Mouse (Mus musculus): ENCODE results near the gene Loxl4. TPM values are rescaled to one million over a fixed set of nuclear protein-coding genes. Genes with fewer than 3 reads are reported as not detected.

The Loxl4 gene
- polyA plus RNA-seq, 1 experiment, result 0.89 TPM

- WGBS, result 92% methylated on average over 8 of the region's 8 CpGs
- Histone ChIP-seq H3K4me1 (replicated peaks; ENCODE audit: control insufficient read depth, insufficient read depth, low read length) (no peaks in the 10 kb centered on the region; the same call in 1 of the 2 replicates), H3K4me3 (ENCODE audit: control insufficient read depth, insufficient read depth, low read length) (no peak overlapping the region), H3K27me3 (ENCODE audit: control insufficient read depth, insufficient read depth, low read length) (no peaks in the 10 kb centered on the region), H3K27ac (ENCODE audit: control insufficient read depth, insufficient read depth, low read length) (no peak overlapping the region), H3K36me3 (ENCODE audit: control insufficient read depth, insufficient read depth, low read length) (no peaks in the 10 kb centered on the region)
- TF ChIP-seq POLR2A (IDR thresholded peaks at IDR 0.05; ENCODE audit: control insufficient read depth, extremely low read depth, insufficient read depth, low read length, poor library complexity), result no peak
- TF ChIP-seq CTCF (IDR thresholded peaks at IDR 0.05; ENCODE audit: borderline replicate concordance, control insufficient read depth, extremely low read depth, insufficient read depth, low read length, poor library complexity), result no peak
- no peak for DNase-seq
These were observed 10.6 kb downstream of the Loxl4 start for GRCm38 (mm10) chr19:42602041-42602440.

- no peaks in the 10 kb centered on the region; the same call in 1 of the 2 replicates for H3K4me1 ChIP-seq (replicated peaks; ENCODE audit: control insufficient read depth, insufficient read depth, low read length)
- H3K36me3 ChIP-seq (ENCODE audit: control insufficient read depth, insufficient read depth, low read length), result no peaks in the 10 kb centered on the region
- 94% methylated on average over 2 of the region's 2 CpGs for WGBS
- no peak overlapping the region for H3K27ac ChIP-seq (ENCODE audit: control insufficient read depth, insufficient read depth, low read length)
- DNase-seq, result no peak
- H3K27me3 ChIP-seq (ENCODE audit: control insufficient read depth, insufficient read depth, low read length), result no peaks in the 10 kb centered on the region
- TF ChIP-seq POLR2A (IDR thresholded peaks at IDR 0.05; ENCODE audit: control insufficient read depth, extremely low read depth, insufficient read depth, low read length, poor library complexity), result no peak
- TF ChIP-seq CTCF (IDR thresholded peaks at IDR 0.05; ENCODE audit: borderline replicate concordance, control insufficient read depth, extremely low read depth, insufficient read depth, low read length, poor library complexity), result no peak
- no peak overlapping the region for H3K4me3 ChIP-seq (ENCODE audit: control insufficient read depth, insufficient read depth, low read length)
These were observed 11.2 kb downstream of the Loxl4 start for GRCm38 (mm10) chr19:42601445-42601844.

- DNase-seq, result no peak
- no peak for TF ChIP-seq CTCF (IDR thresholded peaks at IDR 0.05; ENCODE audit: borderline replicate concordance, control insufficient read depth, extremely low read depth, insufficient read depth, low read length, poor library complexity)
- TF ChIP-seq POLR2A (IDR thresholded peaks at IDR 0.05; ENCODE audit: control insufficient read depth, extremely low read depth, insufficient read depth, low read length, poor library complexity), result no peak
- no peaks in the 10 kb centered on the region; the same call in 1 of the 2 replicates for H3K4me1 ChIP-seq (replicated peaks; ENCODE audit: control insufficient read depth, insufficient read depth, low read length)
- H3K27ac ChIP-seq (ENCODE audit: control insufficient read depth, insufficient read depth, low read length), result no peak overlapping the region
- 86% methylated on average over 3 of the region's 3 CpGs for WGBS
- H3K27me3 ChIP-seq (ENCODE audit: control insufficient read depth, insufficient read depth, low read length), result no peaks in the 10 kb centered on the region
- no peak overlapping the region for H3K4me3 ChIP-seq (ENCODE audit: control insufficient read depth, insufficient read depth, low read length)
- no peaks in the 10 kb centered on the region for H3K36me3 ChIP-seq (ENCODE audit: control insufficient read depth, insufficient read depth, low read length)
These were observed 12.0 kb downstream of the Loxl4 start for GRCm38 (mm10) chr19:42600591-42600990.

GRCm38 (mm10) chr19:42599891-42600290 is 12.7 kb downstream of the Loxl4 start:
- no peak for DNase-seq
- Histone ChIP-seq H3K27ac (ENCODE audit: control insufficient read depth, insufficient read depth, low read length) (no peak overlapping the region), H3K4me1 (replicated peaks; ENCODE audit: control insufficient read depth, insufficient read depth, low read length) (no peaks in the 10 kb centered on the region; the same call in 1 of the 2 replicates), H3K27me3 (ENCODE audit: control insufficient read depth, insufficient read depth, low read length) (no peaks in the 10 kb centered on the region), H3K4me3 (ENCODE audit: control insufficient read depth, insufficient read depth, low read length) (no peak overlapping the region), H3K36me3 (ENCODE audit: control insufficient read depth, insufficient read depth, low read length) (no peaks in the 10 kb centered on the region)
- TF ChIP-seq CTCF (IDR thresholded peaks at IDR 0.05; ENCODE audit: borderline replicate concordance, control insufficient read depth, extremely low read depth, insufficient read depth, low read length, poor library complexity) (no peak), POLR2A (IDR thresholded peaks at IDR 0.05; ENCODE audit: control insufficient read depth, extremely low read depth, insufficient read depth, low read length, poor library complexity) (no peak)
- 90% methylated on average over 17 of the region's 17 CpGs for WGBS

GRCm38 (mm10) chr19:42597896-42598295 is 14.7 kb downstream of the Loxl4 start:
- WGBS, result 98% methylated on average over 6 of the region's 6 CpGs

GRCm38 (mm10) chr19:42597286-42597685 is 15.3 kb downstream of the Loxl4 start:
- DNase-seq, result no peak
- Histone ChIP-seq H3K27ac (ENCODE audit: control insufficient read depth, insufficient read depth, low read length) (no peak overlapping the region), H3K27me3 (ENCODE audit: control insufficient read depth, insufficient read depth, low read length) (no peaks in the 10 kb centered on the region), H3K36me3 (ENCODE audit: control insufficient read depth, insufficient read depth, low read length) (peaks cover 2% of the 10 kb centered on the region; the same call in 1 of the 2 replicates), H3K4me3 (ENCODE audit: control insufficient read depth, insufficient read depth, low read length) (no peak overlapping the region), H3K4me1 (replicated peaks; ENCODE audit: control insufficient read depth, insufficient read depth, low read length) (no peaks in the 10 kb centered on the region)
- WGBS, result 94% methylated on average over 12 of the region's 12 CpGs
- TF ChIP-seq CTCF (IDR thresholded peaks at IDR 0.05; ENCODE audit: borderline replicate concordance, control insufficient read depth, extremely low read depth, insufficient read depth, low read length, poor library complexity) (no peak), POLR2A (IDR thresholded peaks at IDR 0.05; ENCODE audit: control insufficient read depth, extremely low read depth, insufficient read depth, low read length, poor library complexity) (no peak)

More at GRCm38 (mm10) chr19:42597896-42598295, 14.7 kb downstream of the Loxl4 start:
- H3K27me3 ChIP-seq (ENCODE audit: control insufficient read depth, insufficient read depth, low read length), result no peaks in the 10 kb centered on the region
- no peaks in the 10 kb centered on the region for H3K36me3 ChIP-seq (ENCODE audit: control insufficient read depth, insufficient read depth, low read length)
- no peak overlapping the region for H3K27ac ChIP-seq (ENCODE audit: control insufficient read depth, insufficient read depth, low read length)
- H3K4me3 ChIP-seq (ENCODE audit: control insufficient read depth, insufficient read depth, low read length), result no peak overlapping the region
- DNase-seq, result no peak
- H3K4me1 ChIP-seq (replicated peaks; ENCODE audit: control insufficient read depth, insufficient read depth, low read length), result no peaks in the 10 kb centered on the region
- TF ChIP-seq CTCF (IDR thresholded peaks at IDR 0.05; ENCODE audit: borderline replicate concordance, control insufficient read depth, extremely low read depth, insufficient read depth, low read length, poor library complexity) (no peak), POLR2A (IDR thresholded peaks at IDR 0.05; ENCODE audit: control insufficient read depth, extremely low read depth, insufficient read depth, low read length, poor library complexity) (no peak)

GRCm38 (mm10) chr19:42595066-42595465 is 17.5 kb downstream of the Loxl4 start:
- no peak overlapping the region for H3K27ac ChIP-seq (ENCODE audit: control insufficient read depth, insufficient read depth, low read length)
- peaks cover 15% of the 10 kb centered on the region for H3K36me3 ChIP-seq (ENCODE audit: control insufficient read depth, insufficient read depth, low read length)
- no peak for DNase-seq
- TF ChIP-seq POLR2A (IDR thresholded peaks at IDR 0.05; ENCODE audit: control insufficient read depth, extremely low read depth, insufficient read depth, low read length, poor library complexity) (no peak), CTCF (IDR thresholded peaks at IDR 0.05; ENCODE audit: borderline replicate concordance, control insufficient read depth, extremely low read depth, insufficient read depth, low read length, poor library complexity) (no peak)
- H3K4me3 ChIP-seq (ENCODE audit: control insufficient read depth, insufficient read depth, low read length), result no peak overlapping the region
- WGBS, result 98% methylated on average over 6 of the region's 6 CpGs
- H3K4me1 ChIP-seq (replicated peaks; ENCODE audit: control insufficient read depth, insufficient read depth, low read length), result no peaks in the 10 kb centered on the region
- H3K27me3 ChIP-seq (ENCODE audit: control insufficient read depth, insufficient read depth, low read length), result no peaks in the 10 kb centered on the region
